Mouse (Mus musculus) stomach, embryonic 15.5 days (tissue): ENCODE results near the gene Abcc8. TPM values are rescaled to one million over a fixed set of nuclear protein-coding genes. Genes with fewer than 3 reads are reported as not detected.

ENCODE experiments used
- ATAC-seq: fragments of 200-750 bp; cut with Nextera tagmentation; 2 replicates; pipeline ENCODE4 v1.8.0; 2017; ENCODE audit warnings: low read depth, moderate number of reproducible peaks, moderate TSS enrichment; ENCODE audit not compliant: insufficient read depth, low FRiP score
- H3K27ac ChIP-seq: fragments of 300-500 bp; sonication (generic); 2 replicates; pipeline ENCODE4 v1.5.1; 2015; ENCODE audit warnings: mild to moderate bottlenecking, inconsistent platforms
- H3K27me3 ChIP-seq: fragments of 300-500 bp; sonication (generic); replicated peaks from 2 replicates; pipeline ENCODE4 v1.6.1; 2015; ENCODE audit warnings: inconsistent platforms
- H3K36me3 ChIP-seq: fragments of 300-500 bp; sonication (generic); 2 replicates; pipeline ENCODE4 v1.6.1; 2015; ENCODE audit warnings: inconsistent platforms
- H3K4me1 ChIP-seq: fragments of 300-500 bp; sonication (generic); 2 replicates; pipeline ENCODE4 v1.6.1; 2015; ENCODE audit warnings: inconsistent platforms
- H3K4me2 ChIP-seq: fragments of 300-500 bp; sonication (generic); 2 replicates; pipeline ENCODE4 v1.6.1; 2015; ENCODE audit warnings: mild to moderate bottlenecking, inconsistent platforms
- H3K4me3 ChIP-seq: fragments of 300-500 bp; sonication (generic); replicated peaks from 2 replicates; pipeline ENCODE4 v1.5.1; 2015; ENCODE audit warnings: inconsistent platforms
- H3K9ac ChIP-seq: fragments of 300-500 bp; sonication (generic); 2 replicates; pipeline ENCODE4 v1.6.1; 2015; ENCODE audit warnings: inconsistent platforms
- H3K9me3 ChIP-seq: fragments of 300-500 bp; sonication (generic); 2 replicates; pipeline ENCODE4 v1.6.1; 2016; ENCODE audit warnings: inconsistent platforms
- WGBS: fragments of 180-500 bp; shearing (Covaris S2); methylation state at CpG from one replicate; pipeline ENCODE4 v1.1.7; 2015; 5-methylcytosine and 5-hydroxymethylcytosine counted together
- polyA plus RNA-seq: library from polyadenylated mRNA; unstranded; fragments of >200 nt; fragmentation: Nextera tagmentation; extraction: Ambion mirVana; gene quantifications from 2 replicates; pipeline ENCODE4 v1.2.1, GENCODE M21; 2015

Gene Abcc8
- polyA plus RNA-seq, 1 experiment from 2014 or later = 11.1 TPM

GRCm38 (mm10) chr7:46103075-46103591, 76.7 kb downstream of the Abcc8 start:
- Histone ChIP-seq H3K27me3 (no peaks in the 10 kb centered on the region), H3K27ac (no peak overlapping the region), H3K36me3 (no peaks in the 10 kb centered on the region), H3K4me3 (no peak overlapping the region), H3K9me3 (no peaks in the 10 kb centered on the region), H3K9ac (no peak overlapping the region), H3K4me2 (no peak overlapping the region), H3K4me1 (no peaks in the 10 kb centered on the region)
- WGBS = 78% methylated on average over 8 of the region's 8 CpGs
- ATAC-seq = no peak

GRCm38 (mm10) chr7:46100563-46100962, 79.3 kb downstream of the Abcc8 start, which contains the start of gene Kcnj11:
TSS of gene Kcnj11 (minus strand) at chr7:46100764.
- under 1% methylated on average over 32 of the region's 34 CpGs for WGBS

GRCm38 (mm10) chr7:46099682-46100081, 80.2 kb downstream of the Abcc8 start:
- H3K4me3 ChIP-seq = peak overlapping the region; percentile 52
- peak overlapping the region; percentile 83 for H3K4me2 ChIP-seq
- no peaks in the 10 kb centered on the region for H3K4me1 ChIP-seq
- H3K36me3 ChIP-seq = no peaks in the 10 kb centered on the region
- 76% methylated on average over 13 of the region's 13 CpGs for WGBS
- no peaks in the 10 kb centered on the region for H3K9me3 ChIP-seq
- no peak overlapping the region for H3K9ac ChIP-seq
- no peak for ATAC-seq
- peaks cover 4% of the 10 kb centered on the region; the same call in 1 of the 2 replicates for H3K27me3 ChIP-seq
- H3K27ac ChIP-seq = no peak overlapping the region

More at GRCm38 (mm10) chr7:46100563-46100962, 79.3 kb downstream of the Abcc8 start, which contains the start of gene Kcnj11:
- no peaks in the 10 kb centered on the region for H3K36me3 ChIP-seq
- no peaks in the 10 kb centered on the region for H3K4me1 ChIP-seq
- H3K27me3 ChIP-seq = peaks cover 2% of the 10 kb centered on the region; the same call in 1 of the 2 replicates
- no peak within 1 kb of the TSS for H3K9ac ChIP-seq
- H3K4me2 ChIP-seq = peak within 1 kb of the TSS; percentile 83
- H3K4me3 ChIP-seq = peak within 1 kb of the TSS; percentile 52
- H3K27ac ChIP-seq = no peak within 1 kb of the TSS
- no peaks in the 10 kb centered on the region for H3K9me3 ChIP-seq
- ATAC-seq = peak; percentile 78

GRCm38 (mm10) chr7:46098919-46099286, 80.9 kb downstream of the Abcc8 start:
- ATAC-seq = no peak
- Histone ChIP-seq H3K4me3 (no peak overlapping the region), H3K4me1 (no peaks in the 10 kb centered on the region), H3K27me3 (peaks cover 4% of the 10 kb centered on the region; the same call in 1 of the 2 replicates), H3K27ac (no peak overlapping the region), H3K9ac (no peak overlapping the region), H3K36me3 (no peaks in the 10 kb centered on the region), H3K9me3 (no peaks in the 10 kb centered on the region), H3K4me2 (no peak overlapping the region)
- 91% methylated on average over 19 of the region's 19 CpGs for WGBS

GRCm38 (mm10) chr7:46098221-46098918, 81.5 kb downstream of the Abcc8 start:
- ATAC-seq = no peak
- 78% methylated on average over 19 of the region's 19 CpGs for WGBS
- Histone ChIP-seq H3K4me1 (no peaks in the 10 kb centered on the region), H3K9me3 (no peaks in the 10 kb centered on the region), H3K36me3 (no peaks in the 10 kb centered on the region), H3K4me2 (0 out of 2 replicates have a peak overlapping the region, but pooled peaks have one; percentile 9), H3K27ac (no peak overlapping the region), H3K27me3 (peaks cover 4% of the 10 kb centered on the region; the same call in 1 of the 2 replicates), H3K9ac (no peak overlapping the region), H3K4me3 (no peak overlapping the region)

- H3K27me3 ChIP-seq = peaks cover 4% of the 10 kb centered on the region; the same call in 1 of the 2 replicates
These were observed 82.5 kb downstream of the Abcc8 start for GRCm38 (mm10) chr7:46097319-46097783.

GRCm38 (mm10) chr7:46096136-46096535, 83.7 kb downstream of the Abcc8 start:
- no peak overlapping the region for H3K27ac ChIP-seq
- H3K4me3 ChIP-seq = no peak overlapping the region
- no peaks in the 10 kb centered on the region for H3K9me3 ChIP-seq
- H3K4me1 ChIP-seq = no peaks in the 10 kb centered on the region
- no peak overlapping the region for H3K9ac ChIP-seq
- 3% methylated on average over 4 of the region's 4 CpGs for WGBS
- H3K36me3 ChIP-seq = no peaks in the 10 kb centered on the region
- H3K4me2 ChIP-seq = no peak overlapping the region
- ATAC-seq = no peak
- peaks cover 4% of the 10 kb centered on the region; the same call in 1 of the 2 replicates for H3K27me3 ChIP-seq

More at GRCm38 (mm10) chr7:46097319-46097783, 82.5 kb downstream of the Abcc8 start:
- no peak for ATAC-seq
- Histone ChIP-seq H3K4me3 (no peak overlapping the region), H3K4me1 (no peaks in the 10 kb centered on the region), H3K4me2 (no peak overlapping the region), H3K9me3 (no peaks in the 10 kb centered on the region), H3K27ac (no peak overlapping the region), H3K36me3 (no peaks in the 10 kb centered on the region), H3K9ac (no peak overlapping the region)
- WGBS = 56% methylated on average over 4 of the region's 4 CpGs

GRCm38 (mm10) chr7:46092803-46093202, 87.0 kb downstream of the Abcc8 start:
- Histone ChIP-seq H3K4me1 (no peaks in the 10 kb centered on the region), H3K27me3 (peaks cover 4% of the 10 kb centered on the region; the same call in 1 of the 2 replicates), H3K9ac (no peak overlapping the region), H3K4me3 (no peak overlapping the region), H3K9me3 (no peaks in the 10 kb centered on the region), H3K36me3 (no peaks in the 10 kb centered on the region), H3K27ac (no peak overlapping the region), H3K4me2 (no peak overlapping the region)
- no peak for ATAC-seq
- 55% methylated on average over 8 of the region's 8 CpGs for WGBS

GRCm38 (mm10) chr7:46088241-46088640, 91.6 kb downstream of the Abcc8 start:
- H3K9me3 ChIP-seq = no peaks in the 10 kb centered on the region

GRCm38 (mm10) chr7:46086378-46086777, 93.5 kb downstream of the Abcc8 start:
- peaks cover 8% of the 10 kb centered on the region; the same call in 1 of the 2 replicates for H3K4me1 ChIP-seq
- no peak overlapping the region for H3K9ac ChIP-seq
- no peak for ATAC-seq
- 80% methylated on average over 6 of the region's 6 CpGs for WGBS
- no peak overlapping the region for H3K4me2 ChIP-seq
- H3K4me3 ChIP-seq = no peak overlapping the region
- H3K9me3 ChIP-seq = no peaks in the 10 kb centered on the region
- H3K27ac ChIP-seq = no peak overlapping the region
- H3K36me3 ChIP-seq = peaks cover 20% of the 10 kb centered on the region; the same call in 1 of the 2 replicates
- H3K27me3 ChIP-seq = no peaks in the 10 kb centered on the region

More at GRCm38 (mm10) chr7:46088241-46088640, 91.6 kb downstream of the Abcc8 start:
- Histone ChIP-seq H3K4me2 (no peak overlapping the region), H3K27me3 (no peaks in the 10 kb centered on the region), H3K36me3 (peaks cover 9% of the 10 kb centered on the region; the same call in 1 of the 2 replicates), H3K4me1 (peaks cover 8% of the 10 kb centered on the region; the same call in 1 of the 2 replicates), H3K9ac (no peak overlapping the region), H3K27ac (no peak overlapping the region), H3K4me3 (no peak overlapping the region)
- WGBS = 84% methylated on average over 6 of the region's 6 CpGs
- no peak for ATAC-seq

GRCm38 (mm10) chr7:46084839-46085513, 94.9 kb downstream of the Abcc8 start:
- no peaks in the 10 kb centered on the region for H3K27me3 ChIP-seq
- H3K27ac ChIP-seq = no peak overlapping the region
- peak; percentile 50; the same call in 1 of the 2 replicates for ATAC-seq
- H3K36me3 ChIP-seq = peaks cover 32% of the 10 kb centered on the region
- H3K9ac ChIP-seq = no peak overlapping the region
- WGBS = 62% methylated on average over 16 of the region's 16 CpGs
- no peak overlapping the region for H3K4me2 ChIP-seq
- peaks cover 8% of the 10 kb centered on the region; the same call in 1 of the 2 replicates for H3K4me1 ChIP-seq
- H3K4me3 ChIP-seq = no peak overlapping the region
- no peaks in the 10 kb centered on the region for H3K9me3 ChIP-seq
